Mouse (Mus musculus) naive thymus-derived CD4-positive, alpha-beta T cell, adult 2 months (primary cell): ENCODE measurements around the gene Cpsf4.
"Not testable (repeated sequence)": the region's sequence is repeated elsewhere in the genome, so short reads cannot be mapped to it uniquely, and the experiment has no call there.

ENCODE experiments used
- DNase-seq: peaks from one replicate; pipeline ENCODE4 v3.0.0-alpha.2; 2011; ENCODE audit warnings: low read depth

Gene Cpsf4

GRCm38 (mm10) chr5:145223395-145223794 lies 56.4 kb downstream of the Cpsf4 start:
- no peak for DNase-seq

- DNase-seq: no peak
Observed at GRCm38 (mm10) chr5:145226453-145226852, 59.4 kb downstream of the Cpsf4 start.

- DNase-seq: not testable (repeated sequence)
Observed at GRCm38 (mm10) chr5:145229283-145229682, 62.3 kb downstream of the Cpsf4 start.

GRCm38 (mm10) chr5:145230641-145231040 lies 63.6 kb downstream of the Cpsf4 start:
- no peak for DNase-seq

- peak; percentile 98 for DNase-seq
Observed at GRCm38 (mm10) chr5:145231367-145231871, 64.4 kb downstream of the Cpsf4 start, which contains the start of gene Zfp655. Zfp655 (plus strand) TSS chr5:145231715.
